Mouse (Mus musculus) erythroblast, embryonic 14.5 days (primary cell): ENCODE data around the gene Tcf12.

Experiments
- GATA1 ChIP-seq: IDR thresholded peaks from 2 replicates; pipeline ENCODE4 v1.6.1; 2012; ENCODE audit warnings: low read length, inconsistent platforms, mixed read lengths
- TAL1 ChIP-seq: IDR thresholded peaks from 3 replicates; pipeline ENCODE4 v1.6.1; 2012; ENCODE audit warnings: low read length, inconsistent platforms, mixed read lengths

GRCm38 (mm10) chr9:71836366-71836765 lies 275.3 kb downstream of the Tcf12 start:
- TF ChIP-seq GATA1: no peak
- TF ChIP-seq TAL1: no peak
